Mouse (Mus musculus) testis, adult 2 months (tissue): ENCODE data around the gene Aig1. TPM values are rescaled to one million over a fixed set of nuclear protein-coding genes. Genes with fewer than 3 reads are reported as not detected.

ENCODE experiments used
- H3K27ac ChIP-seq: fragments of 200-500 bp; 2 replicates; pipeline ENCODE4 v1.5.1; 2012; ENCODE audit warnings: low read depth, low read length; ENCODE audit not compliant: control insufficient read depth, insufficient read depth
- H3K27me3 ChIP-seq: fragments of 200-500 bp; 2 replicates; pipeline ENCODE4 v1.6.1; 2012; ENCODE audit warnings: mild to moderate bottlenecking, low read length, moderate library complexity; ENCODE audit not compliant: control insufficient read depth, insufficient read depth
- H3K36me3 ChIP-seq: fragments of 200-500 bp; 2 replicates; pipeline ENCODE4 v1.6.1; 2012; ENCODE audit warnings: mild to moderate bottlenecking, low read length; ENCODE audit not compliant: control insufficient read depth, insufficient read depth
- H3K4me1 ChIP-seq: fragments of 200-500 bp; 2 replicates; pipeline ENCODE4 v1.6.1; 2012; ENCODE audit warnings: low read length; ENCODE audit not compliant: control insufficient read depth, insufficient read depth
- H3K4me3 ChIP-seq: fragments of 200-500 bp; 2 replicates; pipeline ENCODE4 v1.5.1; 2012; ENCODE audit warnings: low read depth, mild to moderate bottlenecking, low read length, moderate library complexity, mixed read lengths; ENCODE audit not compliant: control insufficient read depth
- CTCF ChIP-seq: fragments of 200-500 bp; IDR thresholded peaks from 2 replicates; pipeline ENCODE4 v1.5.1; 2012; ENCODE audit warnings: low read depth, mild to moderate bottlenecking, inconsistent platforms, low read length, moderate library complexity; ENCODE audit not compliant: control insufficient read depth, insufficient read depth, insufficient replicate concordance
- POLR2A ChIP-seq: fragments of 200-500 bp; IDR thresholded peaks from 2 replicates; pipeline ENCODE4 v1.6.1; 2012; ENCODE audit warnings: low read depth, mild to moderate bottlenecking, inconsistent platforms, low read length, moderate library complexity; ENCODE audit not compliant: control insufficient read depth
- polyA plus RNA-seq: library from polyadenylated mRNA; depleted of rRNA; stranded (reverse); fragments of >200 nt; gene quantifications from 2 replicates; pipeline ENCODE4 v1.2.3, GENCODE M21; 2012

The Aig1 gene
- polyA plus RNA-seq, 1 experiment = 2.4 TPM

GRCm38 (mm10) chr10:13686127-13686526, 182.7 kb downstream of the Aig1 start:
- no peak overlapping the region for H3K4me3 ChIP-seq
- no peaks in the 10 kb centered on the region for H3K36me3 ChIP-seq
- TF ChIP-seq POLR2A (no peak), CTCF (no peak)
- no peaks in the 10 kb centered on the region for H3K4me1 ChIP-seq
- no peaks in the 10 kb centered on the region for H3K27me3 ChIP-seq
- no peak overlapping the region for H3K27ac ChIP-seq

GRCm38 (mm10) chr10:13685366-13685765, 183.4 kb downstream of the Aig1 start:
- no peaks in the 10 kb centered on the region for H3K27me3 ChIP-seq
- no peaks in the 10 kb centered on the region for H3K36me3 ChIP-seq
- no peak for TF ChIP-seq CTCF
- TF ChIP-seq POLR2A = no peak
- no peaks in the 10 kb centered on the region for H3K4me1 ChIP-seq
- no peak overlapping the region for H3K27ac ChIP-seq
- H3K4me3 ChIP-seq = no peak overlapping the region

GRCm38 (mm10) chr10:13684452-13684851, 184.3 kb downstream of the Aig1 start:
- Histone ChIP-seq H3K27me3 (no peaks in the 10 kb centered on the region), H3K27ac (no peak overlapping the region), H3K36me3 (no peaks in the 10 kb centered on the region), H3K4me3 (no peak overlapping the region), H3K4me1 (no peaks in the 10 kb centered on the region)
- TF ChIP-seq CTCF (no peak), POLR2A (no peak)

- no peak for TF ChIP-seq POLR2A
- peak; percentile 45; the same call in 1 of the 2 replicates for TF ChIP-seq CTCF
- no peaks in the 10 kb centered on the region for H3K4me1 ChIP-seq
- no peak overlapping the region for H3K27ac ChIP-seq
- H3K4me3 ChIP-seq = no peak overlapping the region
- no peaks in the 10 kb centered on the region for H3K36me3 ChIP-seq
- H3K27me3 ChIP-seq = no peaks in the 10 kb centered on the region
These were observed 186.2 kb downstream of the Aig1 start for GRCm38 (mm10) chr10:13682565-13682964.

GRCm38 (mm10) chr10:13677440-13677839, 191.3 kb downstream of the Aig1 start:
- Histone ChIP-seq H3K27me3 (no peaks in the 10 kb centered on the region), H3K4me1 (no peaks in the 10 kb centered on the region), H3K36me3 (no peaks in the 10 kb centered on the region), H3K4me3 (no peak overlapping the region), H3K27ac (no peak overlapping the region)
- TF ChIP-seq CTCF (no peak), POLR2A (no peak)

GRCm38 (mm10) chr10:13675033-13675379, 193.8 kb downstream of the Aig1 start:
- Histone ChIP-seq H3K4me3 (no peak overlapping the region), H3K36me3 (no peaks in the 10 kb centered on the region), H3K27me3 (no peaks in the 10 kb centered on the region), H3K27ac (no peak overlapping the region), H3K4me1 (no peaks in the 10 kb centered on the region)
- no peak for TF ChIP-seq CTCF
- TF ChIP-seq POLR2A = no peak

GRCm38 (mm10) chr10:13674304-13675032, 194.3 kb downstream of the Aig1 start:
- no peak for TF ChIP-seq CTCF
- H3K36me3 ChIP-seq = no peaks in the 10 kb centered on the region
- H3K4me3 ChIP-seq = no peak overlapping the region
- no peak overlapping the region for H3K27ac ChIP-seq
- no peaks in the 10 kb centered on the region for H3K4me1 ChIP-seq
- no peaks in the 10 kb centered on the region for H3K27me3 ChIP-seq
